Mouse (Mus musculus): ENCODE data around the gene Clybl. TPM values are rescaled to one million over a fixed set of nuclear protein-coding genes. Genes with fewer than 3 reads are reported as not detected.

Gene Clybl
- polyA plus RNA-seq (2014; fragmentation: Nextera tagmentation; extraction: Ambion mirVana) = 73.9 and 76.8 TPM in 2 replicates

- no peaks in the 10 kb centered on the region for H3K27me3 ChIP-seq (ENCODE audit: control insufficient read depth, insufficient read depth, low read length)
- H3K27ac ChIP-seq (ENCODE audit: low read depth, low read length) = 0 out of 2 replicates have a peak within 1 kb of the TSS, but pooled peaks have one; percentile 1
- WGBS (ENCODE audit: insufficient replicate concordance) = 3% methylated on average over 43 of the region's 45 CpGs
- H3K4me2 ChIP-seq = peak within 1 kb of the TSS; percentile 64
- peak within 1 kb of the TSS; percentile 84 for H3K9ac ChIP-seq (ENCODE audit: low read depth, low read length)
- peak; percentile 98 for ATAC-seq (replicated peaks; ENCODE audit: insufficient number of reproducible peaks, low FRiP score, low TSS enrichment)
- no peaks in the 10 kb centered on the region for H3K9me3 ChIP-seq (replicated peaks; ENCODE audit: control insufficient read depth, low read length)
- no peaks in the 10 kb centered on the region for H3K36me3 ChIP-seq (ENCODE audit: control insufficient read depth, insufficient read depth, low read length)
- 0 out of 2 replicates have a peak, but pooled peaks cover 4% of the 10 kb centered on the region for H3K4me1 ChIP-seq (ENCODE audit: control insufficient read depth, insufficient read depth, low read length)
- peak within 1 kb of the TSS; percentile 80 for H3K4me3 ChIP-seq (ENCODE audit: low read depth, low read length)
These were observed at the start of gene Clybl for GRCm38 (mm10) chr14:122181078-122181814. TSS of gene Clybl (plus strand) at chr14:122181704.

- H3K9me3 ChIP-seq (replicated peaks; ENCODE audit: control insufficient read depth, low read length) = no peaks in the 10 kb centered on the region
- no peak overlapping the region for H3K4me2 ChIP-seq
- H3K4me1 ChIP-seq (ENCODE audit: control insufficient read depth, insufficient read depth, low read length) = 0 out of 2 replicates have a peak, but pooled peaks cover 2% of the 10 kb centered on the region
- no peak overlapping the region for H3K9ac ChIP-seq (ENCODE audit: low read depth, low read length)
- no peaks in the 10 kb centered on the region for H3K27me3 ChIP-seq (ENCODE audit: control insufficient read depth, insufficient read depth, low read length)
- 90% methylated on average over 3 of the region's 3 CpGs for whole genome bisulfite sequencing (ENCODE audit: insufficient replicate concordance)
- H3K4me3 ChIP-seq (ENCODE audit: low read depth, low read length) = no peak overlapping the region
- peaks cover 20% of the 10 kb centered on the region; the same call in 1 of the 2 replicates for H3K36me3 ChIP-seq (ENCODE audit: control insufficient read depth, insufficient read depth, low read length)
- no peak for ATAC-seq (replicated peaks; ENCODE audit: insufficient number of reproducible peaks, low FRiP score, low TSS enrichment)
- no peak overlapping the region for H3K27ac ChIP-seq (ENCODE audit: low read depth, low read length)
These were observed 45.1 kb upstream of the Clybl start for GRCm38 (mm10) chr14:122136368-122136928.

GRCm38 (mm10) chr14:122137234-122137633 is 44.3 kb upstream of the Clybl start:
- no peak overlapping the region for H3K9ac ChIP-seq (ENCODE audit: low read depth, low read length)
- H3K4me1 ChIP-seq (ENCODE audit: control insufficient read depth, insufficient read depth, low read length) = 0 out of 2 replicates have a peak, but pooled peaks cover 2% of the 10 kb centered on the region
- H3K4me3 ChIP-seq (ENCODE audit: low read depth, low read length) = no peak overlapping the region
- H3K36me3 ChIP-seq (ENCODE audit: control insufficient read depth, insufficient read depth, low read length) = peaks cover 24% of the 10 kb centered on the region
- no peak overlapping the region for H3K4me2 ChIP-seq
- ATAC-seq (replicated peaks; ENCODE audit: insufficient number of reproducible peaks, low FRiP score, low TSS enrichment) = no peak
- 74% methylated on average over 7 of the region's 7 CpGs for WGBS (ENCODE audit: insufficient replicate concordance)
- no peaks in the 10 kb centered on the region for H3K27me3 ChIP-seq (ENCODE audit: control insufficient read depth, insufficient read depth, low read length)
- no peaks in the 10 kb centered on the region for H3K9me3 ChIP-seq (replicated peaks; ENCODE audit: control insufficient read depth, low read length)
- H3K27ac ChIP-seq (ENCODE audit: low read depth, low read length) = no peak overlapping the region

GRCm38 (mm10) chr14:122140126-122140525 is 41.4 kb upstream of the Clybl start:
- peaks cover 29% of the 10 kb centered on the region for H3K36me3 ChIP-seq (ENCODE audit: control insufficient read depth, insufficient read depth, low read length)
- no peaks in the 10 kb centered on the region for H3K27me3 ChIP-seq (ENCODE audit: control insufficient read depth, insufficient read depth, low read length)
- H3K4me2 ChIP-seq = no peak overlapping the region
- H3K9ac ChIP-seq (ENCODE audit: low read depth, low read length) = no peak overlapping the region
- 74% methylated on average over 1 of the region's 1 CpGs for WGBS (ENCODE audit: insufficient replicate concordance)
- no peak overlapping the region for H3K27ac ChIP-seq (ENCODE audit: low read depth, low read length)
- no peak overlapping the region for H3K4me3 ChIP-seq (ENCODE audit: low read depth, low read length)
- H3K9me3 ChIP-seq (replicated peaks; ENCODE audit: control insufficient read depth, low read length) = no peaks in the 10 kb centered on the region
- H3K4me1 ChIP-seq (ENCODE audit: control insufficient read depth, insufficient read depth, low read length) = 0 out of 2 replicates have a peak, but pooled peaks cover 2% of the 10 kb centered on the region
- ATAC-seq (replicated peaks; ENCODE audit: insufficient number of reproducible peaks, low FRiP score, low TSS enrichment) = no peak

- no peak overlapping the region for H3K27ac ChIP-seq (ENCODE audit: low read depth, low read length)
- H3K9me3 ChIP-seq (replicated peaks; ENCODE audit: control insufficient read depth, low read length) = no peaks in the 10 kb centered on the region
- H3K9ac ChIP-seq (ENCODE audit: low read depth, low read length) = no peak overlapping the region
- no peaks in the 10 kb centered on the region for H3K4me1 ChIP-seq (ENCODE audit: control insufficient read depth, insufficient read depth, low read length)
- no peak overlapping the region for H3K4me2 ChIP-seq
- 86% methylated on average over 4 of the region's 4 CpGs for WGBS (ENCODE audit: insufficient replicate concordance)
- H3K27me3 ChIP-seq (ENCODE audit: control insufficient read depth, insufficient read depth, low read length) = no peaks in the 10 kb centered on the region
- no peak overlapping the region for H3K4me3 ChIP-seq (ENCODE audit: low read depth, low read length)
- ATAC-seq (replicated peaks; ENCODE audit: insufficient number of reproducible peaks, low FRiP score, low TSS enrichment) = no peak
- H3K36me3 ChIP-seq (ENCODE audit: control insufficient read depth, insufficient read depth, low read length) = peaks cover 36% of the 10 kb centered on the region
These were observed 37.8 kb upstream of the Clybl start for GRCm38 (mm10) chr14:122143585-122144269.

- no peak for ATAC-seq (replicated peaks; ENCODE audit: insufficient number of reproducible peaks, low FRiP score, low TSS enrichment)
- Histone ChIP-seq H3K9ac (ENCODE audit: low read depth, low read length) (no peak overlapping the region), H3K27me3 (ENCODE audit: control insufficient read depth, insufficient read depth, low read length) (no peaks in the 10 kb centered on the region), H3K27ac (ENCODE audit: low read depth, low read length) (no peak overlapping the region), H3K36me3 (ENCODE audit: control insufficient read depth, insufficient read depth, low read length) (peaks cover 27% of the 10 kb centered on the region), H3K4me2 (no peak overlapping the region), H3K4me3 (ENCODE audit: low read depth, low read length) (no peak overlapping the region), H3K9me3 (replicated peaks; ENCODE audit: control insufficient read depth, low read length) (no peaks in the 10 kb centered on the region), H3K4me1 (ENCODE audit: control insufficient read depth, insufficient read depth, low read length) (no peaks in the 10 kb centered on the region)
- 50% methylated on average over 1 of the region's 1 CpGs for WGBS (ENCODE audit: insufficient replicate concordance)
These were observed 36.1 kb upstream of the Clybl start for GRCm38 (mm10) chr14:122145374-122145773.

- H3K36me3 ChIP-seq (ENCODE audit: control insufficient read depth, insufficient read depth, low read length) = peaks cover 16% of the 10 kb centered on the region
- H3K27ac ChIP-seq (ENCODE audit: low read depth, low read length) = no peak overlapping the region
- H3K4me1 ChIP-seq (ENCODE audit: control insufficient read depth, insufficient read depth, low read length) = no peaks in the 10 kb centered on the region
- ATAC-seq (replicated peaks; ENCODE audit: insufficient number of reproducible peaks, low FRiP score, low TSS enrichment) = no peak
- no peak overlapping the region for H3K4me2 ChIP-seq
- 85% methylated on average over 5 of the region's 5 CpGs for WGBS (ENCODE audit: insufficient replicate concordance)
- H3K27me3 ChIP-seq (ENCODE audit: control insufficient read depth, insufficient read depth, low read length) = no peaks in the 10 kb centered on the region
- no peak overlapping the region for H3K9ac ChIP-seq (ENCODE audit: low read depth, low read length)
- no peaks in the 10 kb centered on the region for H3K9me3 ChIP-seq (replicated peaks; ENCODE audit: control insufficient read depth, low read length)
- no peak overlapping the region for H3K4me3 ChIP-seq (ENCODE audit: low read depth, low read length)
These were observed 30.9 kb upstream of the Clybl start for GRCm38 (mm10) chr14:122150616-122151015.

GRCm38 (mm10) chr14:122157738-122158137 is 23.8 kb upstream of the Clybl start:
- H3K36me3 ChIP-seq (ENCODE audit: control insufficient read depth, insufficient read depth, low read length) = peaks cover 5% of the 10 kb centered on the region

More at GRCm38 (mm10) chr14:122157738-122158137, 23.8 kb upstream of the Clybl start:
- no peak for ATAC-seq (replicated peaks; ENCODE audit: insufficient number of reproducible peaks, low FRiP score, low TSS enrichment)
- Histone ChIP-seq H3K9ac (ENCODE audit: low read depth, low read length) (no peak overlapping the region), H3K4me1 (ENCODE audit: control insufficient read depth, insufficient read depth, low read length) (no peaks in the 10 kb centered on the region), H3K4me3 (ENCODE audit: low read depth, low read length) (no peak overlapping the region), H3K27me3 (ENCODE audit: control insufficient read depth, insufficient read depth, low read length) (no peaks in the 10 kb centered on the region), H3K27ac (ENCODE audit: low read depth, low read length) (no peak overlapping the region), H3K4me2 (no peak overlapping the region), H3K9me3 (replicated peaks; ENCODE audit: control insufficient read depth, low read length) (no peaks in the 10 kb centered on the region)
- 87% methylated on average over 7 of the region's 7 CpGs for WGBS (ENCODE audit: insufficient replicate concordance)
